Mouse (Mus musculus) CD4-positive, CD25-positive, alpha-beta regulatory T cell, adult 4 months (primary cell): ENCODE data around the gene Eri2. TPM values are rescaled to one million over a fixed set of nuclear protein-coding genes. Genes with fewer than 3 reads are reported as not detected.

Source experiments
- ATAC-seq: one replicate; pipeline ENCODE4 v1.8.0; 2017
- polyA plus RNA-seq, 2 experiments: library from polyadenylated mRNA; unstranded; fragments of 100-300 nt; shearing (Covaris generic); gene quantifications; one replicate each; pipeline ENCODE4 v1.2.1; 2017

The Eri2 gene
- polyA plus RNA-seq: 10 to 100 TPM; 10.5 to 10.9 TPM

- ATAC-seq: peak; percentile 94
Measured at GRCm38 (mm10) chr7:119793586-119794250, at the start of gene Eri2, which contains the start of gene Rexo5. Gene Eri2, minus strand, starts transcription at chr7:119794058. Gene Rexo5, plus strand, starts transcription at chr7:119794006.

GRCm38 (mm10) chr7:119841820-119842449 is 48.1 kb upstream of the Eri2 start:
- ATAC-seq: peak; percentile 68

- peak; percentile 91 for ATAC-seq
Measured at GRCm38 (mm10) chr7:119835996-119836777, 42.3 kb upstream of the Eri2 start.

GRCm38 (mm10) chr7:119835371-119835770 is 41.5 kb upstream of the Eri2 start:
- ATAC-seq: no peak

GRCm38 (mm10) chr7:119808723-119809122 is 14.9 kb upstream of the Eri2 start:
- ATAC-seq: peak; percentile 85

- ATAC-seq: no peak
Measured at GRCm38 (mm10) chr7:119807396-119807795, 13.5 kb upstream of the Eri2 start.

GRCm38 (mm10) chr7:119800991-119801390 is 7.1 kb upstream of the Eri2 start:
- peak; percentile 86 for ATAC-seq

- ATAC-seq: peak; percentile 25
Measured at GRCm38 (mm10) chr7:119800488-119800887, 6.6 kb upstream of the Eri2 start.

GRCm38 (mm10) chr7:119795311-119795710 is 1.5 kb upstream of the Eri2 start:
- no peak for ATAC-seq

- ATAC-seq: peak; percentile 4
Measured at GRCm38 (mm10) chr7:119794251-119794638, 387 bp upstream of the Eri2 start.

GRCm38 (mm10) chr7:119789024-119789423 is 4.8 kb downstream of the Eri2 start:
- ATAC-seq: no peak

- ATAC-seq: no peak
Measured at GRCm38 (mm10) chr7:119784908-119785307, 8.9 kb downstream of the Eri2 start.

GRCm38 (mm10) chr7:119783453-119783852 is 10.4 kb downstream of the Eri2 start:
- no peak for ATAC-seq

GRCm38 (mm10) chr7:119769895-119770294 is 24.0 kb downstream of the Eri2 start:
- ATAC-seq: no peak

GRCm38 (mm10) chr7:119766996-119767395 is 26.9 kb downstream of the Eri2 start:
- no peak for ATAC-seq

- no peak for ATAC-seq
Measured at GRCm38 (mm10) chr7:119764377-119764776, 29.5 kb downstream of the Eri2 start.

- ATAC-seq: no peak
Measured at GRCm38 (mm10) chr7:119762166-119762697, 31.6 kb downstream of the Eri2 start.

GRCm38 (mm10) chr7:119760527-119760951 is 33.3 kb downstream of the Eri2 start, which contains the start of gene Acsm3:
Gene Acsm3, plus strand, starts transcription at chr7:119760923.
- ATAC-seq: no peak

GRCm38 (mm10) chr7:119753696-119754095 is 40.2 kb downstream of the Eri2 start:
- ATAC-seq: no peak

GRCm38 (mm10) chr7:119749942-119750341 is 43.9 kb downstream of the Eri2 start:
- no peak for ATAC-seq

GRCm38 (mm10) chr7:119748761-119749160 is 45.1 kb downstream of the Eri2 start:
- no peak for ATAC-seq

GRCm38 (mm10) chr7:119745869-119746268 is 48.0 kb downstream of the Eri2 start:
- no peak for ATAC-seq

GRCm38 (mm10) chr7:119744321-119744720 is 49.5 kb downstream of the Eri2 start:
- no peak for ATAC-seq
